Mouse (Mus musculus): ENCODE data around the gene Kdm4b. TPM values are rescaled to one million over a fixed set of nuclear protein-coding genes. Genes with fewer than 3 reads are reported as not detected.

The Kdm4b gene
- polyA plus RNA-seq, 1 experiment from 2014 or later = 19.6 TPM

Small RNAs within 50 kb of the gene (microRNA-seq; reads per million reads assigned to microRNA genes)
- gene Mir6977 (ENCODE audit: borderline number of aligned reads) = 0.75 reads per million, percentile 6 among the genes with 10 or more reads in this experiment

Other genes with a start within 250 kb of the Kdm4b start
- gene Hdgfl2, start 246.4 kb upstream of the Kdm4b start, polyA plus RNA-seq (2014; fragmentation: Nextera tagmentation; extraction: Ambion mirVana) = 77.2 and 82.9 TPM in 2 replicates
- 0.10 and 0.11 TPM in 2 replicates for gene Plin4, start 216.3 kb upstream of the Kdm4b start, polyA plus RNA-seq (2014; fragmentation: Nextera tagmentation; extraction: Ambion mirVana)
- 0.18 and 0.33 TPM in 2 replicates for gene Plin5, start 208.5 kb upstream of the Kdm4b start, polyA plus RNA-seq (2014; fragmentation: Nextera tagmentation; extraction: Ambion mirVana)
- gene Lrg1, start 204.1 kb upstream of the Kdm4b start, polyA plus RNA-seq (2014; fragmentation: Nextera tagmentation; extraction: Ambion mirVana) = not detected in 2 replicates
- gene Sema6b, start 185.7 kb upstream of the Kdm4b start, polyA plus RNA-seq (2014; fragmentation: Nextera tagmentation; extraction: Ambion mirVana) = 0.11 and 0.33 TPM in 2 replicates
- 4.7 and 6.0 TPM in 2 replicates for gene Tnfaip8l1, start 163.6 kb upstream of the Kdm4b start, polyA plus RNA-seq (2014; fragmentation: Nextera tagmentation; extraction: Ambion mirVana)
- 78.6 and 87.8 TPM in 2 replicates for gene Mydgf, start 142.1 kb upstream of the Kdm4b start, polyA plus RNA-seq (2014; fragmentation: Nextera tagmentation; extraction: Ambion mirVana)
- 21.4 and 23.2 TPM in 2 replicates for gene Dpp9, start 107.2 kb upstream of the Kdm4b start, polyA plus RNA-seq (2014; fragmentation: Nextera tagmentation; extraction: Ambion mirVana)
- gene Fem1a, start 69.3 kb upstream of the Kdm4b start, polyA plus RNA-seq (2014; fragmentation: Nextera tagmentation; extraction: Ambion mirVana) = 17.9 and 19.3 TPM in 2 replicates
- 10.4 and 11.4 TPM in 2 replicates for gene Ticam1, start 49.3 kb upstream of the Kdm4b start, polyA plus RNA-seq (2014; fragmentation: Nextera tagmentation; extraction: Ambion mirVana)
- 58.8 and 77.3 TPM in 2 replicates for gene Plin3, start 33.2 kb upstream of the Kdm4b start, polyA plus RNA-seq (2014; fragmentation: Nextera tagmentation; extraction: Ambion mirVana)
- gene Arrdc5, start 25.8 kb upstream of the Kdm4b start, polyA plus RNA-seq (2014; fragmentation: Nextera tagmentation; extraction: Ambion mirVana) = not detected in 2 replicates
- gene Uhrf1, start 22.7 kb upstream of the Kdm4b start, polyA plus RNA-seq (2014; fragmentation: Nextera tagmentation; extraction: Ambion mirVana) = 53.0 and 62.4 TPM in 2 replicates
- 53.0 and 58.1 TPM in 2 replicates for gene Ptprs, start 150.4 kb downstream of the Kdm4b start, polyA plus RNA-seq (2014; fragmentation: Nextera tagmentation; extraction: Ambion mirVana)
- gene Znrf4, start 186.4 kb downstream of the Kdm4b start, polyA plus RNA-seq (2014; fragmentation: Nextera tagmentation; extraction: Ambion mirVana) = not detected in 2 replicates
- gene Gm20219, start 228.3 kb downstream of the Kdm4b start, polyA plus RNA-seq (2014; fragmentation: Nextera tagmentation; extraction: Ambion mirVana) = 0.28 and 0.62 TPM in 2 replicates